ENCODE assay signal across 8 mouse cellular contexts in the genomic region with DNA sequence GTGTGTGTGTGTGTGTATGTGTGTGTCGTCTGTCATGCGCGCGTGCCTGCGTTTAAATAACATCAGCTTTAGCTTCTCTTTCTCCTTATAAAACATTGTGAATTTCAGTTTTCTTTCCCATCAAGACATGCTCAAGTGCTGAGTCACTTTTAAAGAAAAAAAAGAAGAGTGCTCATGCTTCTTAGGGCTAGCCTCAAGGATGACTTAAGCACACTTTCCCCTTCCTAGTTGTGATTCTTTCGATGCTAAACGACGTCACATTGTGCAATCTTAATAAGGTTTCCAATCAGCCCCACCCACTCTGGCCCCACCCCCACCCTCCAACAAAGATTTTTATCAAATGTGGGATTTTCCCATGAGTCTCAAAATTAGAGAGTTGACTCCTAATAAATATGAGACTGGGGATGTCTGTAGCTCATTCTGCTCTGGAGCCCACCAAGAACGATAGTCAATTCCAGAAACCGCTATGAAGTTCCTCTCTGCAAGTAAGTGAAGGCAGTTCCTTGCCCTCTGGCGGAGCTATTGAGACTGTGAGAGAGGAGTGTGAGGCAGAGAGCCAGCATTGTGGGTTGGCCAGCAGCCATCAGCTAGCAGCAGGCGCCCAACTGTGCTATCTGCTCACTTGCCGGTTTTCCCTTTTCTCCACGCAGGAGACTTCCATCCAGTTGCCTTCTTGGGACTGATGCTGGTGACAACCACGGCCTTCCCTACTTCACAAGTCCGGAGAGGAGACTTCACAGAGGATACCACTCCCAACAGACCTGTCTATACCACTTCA. TPM values are rescaled to one million over a fixed set of nuclear protein-coding genes. Genes with fewer than 3 reads are reported as not detected.
A peak's percentile ranks its signal among the peaks of the same experiment; 100 is the strongest.
DNase-seq lines count a peak whose midpoint lies in the region; ATAC-seq and TF ChIP-seq lines count a peak whose summit lies in the region.

Gene Il6, plus strand, starts transcription at position 389 of the 778 bp plus-strand sequence.

- no peaks in the 10 kb centered on the region for H3K4me1 ChIP-seq in kidney, embryonic 14.5 days (ENCODE audit: control insufficient read depth, insufficient read depth, low read length)

- peak; percentile 59 for DNase-seq in kidney, adult 11 months
- peak; percentile 90 to 93 for DNase-seq in frontal cortex, postnatal 36 days (ENCODE audit: low spot score in 2 of 2)
- peak; percentile 17 for DNase-seq in induced T-regulatory cell, adult 2 months (ENCODE audit: low read depth)
- peak; percentile 49 to 89 for DNase-seq in left cerebral cortex, adult 9 months (ENCODE audit: low spot score in 2 of 2)
- DNase-seq in telencephalon, adult 2 months (ENCODE audit: low read depth, low spot score) = peak; percentile 74

- no peak within 1 kb of the TSS for H3K27ac ChIP-seq in kidney, embryonic 14.5 days (ENCODE audit: low read depth, low read length)

- H3K36me3 ChIP-seq in kidney, embryonic 14.5 days (ENCODE audit: control insufficient read depth, insufficient read depth, low read length) = no peaks in the 10 kb centered on the region
- no peaks in the 10 kb centered on the region for H3K36me3 ChIP-seq in myocyte (ENCODE audit: control insufficient read depth, insufficient read depth)

- no peaks in the 10 kb centered on the region for H3K79me2 ChIP-seq in myocyte (ENCODE audit: control insufficient read depth, insufficient read depth)

- no peak within 1 kb of the TSS for H3ac ChIP-seq in myocyte (ENCODE audit: control insufficient read depth, insufficient read length)

- H3K4me3 ChIP-seq in kidney, embryonic 14.5 days (ENCODE audit: low read length) = no peak within 1 kb of the TSS
- peak within 1 kb of the TSS; percentile 25 for H3K4me3 ChIP-seq in myocyte

- TF ChIP-seq POLR2A in myocyte (IDR thresholded peaks at IDR 0.05; ENCODE audit: insufficient read length, low read depth) = peak; percentile 33

- H3K9ac ChIP-seq in kidney, embryonic 14.5 days (ENCODE audit: low read depth, low read length) = no peak within 1 kb of the TSS

- no peak for ATAC-seq in kidney, embryonic 14.5 days (ENCODE audit: low FRiP score, low TSS enrichment)
- ATAC-seq in cerebellum, adult (ENCODE audit: insufficient number of reproducible peaks, low FRiP score, low TSS enrichment) = peak; percentile 87

- WGBS in kidney, embryonic 14.5 days = 67% methylated on average over 16 of the region's 16 CpGs

- H3K9me3 ChIP-seq in kidney, embryonic 14.5 days (ENCODE audit: control insufficient read depth, low read length) = no peaks in the 10 kb centered on the region

- no peaks in the 10 kb centered on the region for H3K27me3 ChIP-seq in kidney, embryonic 14.5 days (ENCODE audit: control insufficient read depth, insufficient read depth, low read length)
- no peaks in the 10 kb centered on the region for H3K27me3 ChIP-seq in myocyte (ENCODE audit: control insufficient read depth, insufficient read depth, insufficient read length)

- H3K4me2 ChIP-seq in kidney, embryonic 14.5 days (replicated peaks; ENCODE audit: low read depth, low read length) = no peak within 1 kb of the TSS
- peak within 1 kb of the TSS; percentile 81 for H3K4me2 ChIP-seq in myocyte (ENCODE audit: low read depth)

TF ChIP-seq in myocyte, 11 proteins besides CTCF, POLR2A, EP300 and RAD21:
- TF ChIP-seq USF1 (IDR thresholded peaks at IDR 0.05; ENCODE audit: low read depth) (no peak), REST (IDR thresholded peaks at IDR 0.05; ENCODE audit: insufficient read depth, insufficient read length) (no peak), TCF3 (IDR thresholded peaks at IDR 0.05; ENCODE audit: insufficient read length, low read depth) (no peak), MAX (IDR thresholded peaks at IDR 0.05; ENCODE audit: low read depth) (no peak), TCF12 (IDR thresholded peaks at IDR 0.05; ENCODE audit: insufficient read depth, poor library complexity, severe bottlenecking) (no peak), POLR2AphosphoS2 (IDR thresholded peaks at IDR 0.05; ENCODE audit: insufficient read length, low read depth) (peak; percentile 43), SRF (IDR thresholded peaks at IDR 0.05; ENCODE audit: control insufficient read depth, insufficient read length, low read depth) (peak; percentile 40), CEBPB (IDR thresholded peaks at IDR 0.05; ENCODE audit: insufficient read depth, poor library complexity, severe bottlenecking) (peak; percentile 77), E2F4 (IDR thresholded peaks at IDR 0.05; ENCODE audit: insufficient read depth) (no peak), MYOG (IDR thresholded peaks at IDR 0.05; ENCODE audit: control insufficient read depth in 1 of 3, insufficient read depth in 1 of 3, insufficient read length in 2 of 3, low read depth in 2 of 3) (peak in 2 of 3 experiments; percentile 34 to 82), MYOD1 (IDR thresholded peaks at IDR 0.05; ENCODE audit: control insufficient read depth in 1 of 3, insufficient read length in 2 of 3, low read depth in 2 of 3) (peak; percentile 4 to 80 (median 75))

RNA-seq across cellular contexts. Expression of gene Il6, which starts in this region (rescaled TPM):
- not detected in 2 replicates for polyA plus RNA-seq in kidney, embryonic 14.5 days (2014; fragmentation: Nextera tagmentation; extraction: Ambion mirVana)
- polyA plus RNA-seq in myocyte (2012; fragmentation: generic; extraction: Trizol) = 1.5 TPM

Comparison
In these comparisons a context has a peak if more than half of its experiments do, and no peak if none do; other contexts are left out.
1. DNase-seq: peak in every context shown above with its lines; median percentile 92 in frontal cortex, postnatal 36 days; 74 in telencephalon, adult 2 months; 69 in left cerebral cortex, adult 9 months; 59 in kidney, adult 11 months; 17 in induced T-regulatory cell, adult 2 months.